Mouse (Mus musculus) cerebellum, adult 2 months (tissue): ENCODE results near the gene Hif1an. TPM values are rescaled to one million over a fixed set of nuclear protein-coding genes. Genes with fewer than 3 reads are reported as not detected.
A peak's percentile ranks its signal among the peaks of the same experiment; 100 is the strongest.

Experiments
- DNase-seq, 2 experiments: peaks; one replicate each; pipeline ENCODE4 v3.0.0; 2021
- H3K27ac ChIP-seq: fragments of 200-500 bp; 2 replicates; pipeline ENCODE4 v1.5.1; 2012; ENCODE audit warnings: low read length, control low read depth, inconsistent platforms; ENCODE audit not compliant: insufficient read depth
- H3K27me3 ChIP-seq: fragments of 200-500 bp; 2 replicates; pipeline ENCODE4 v1.6.1; 2012; ENCODE audit warnings: inconsistent platforms, mild to moderate bottlenecking, low read length, moderate library complexity; ENCODE audit not compliant: control insufficient read depth, insufficient read depth
- H3K4me1 ChIP-seq: fragments of 200-500 bp; 2 replicates; pipeline ENCODE4 v1.6.1; 2011; ENCODE audit warnings: low read length; ENCODE audit not compliant: control insufficient read depth, insufficient read depth
- H3K4me3 ChIP-seq: fragments of 200-500 bp; replicated peaks from 2 replicates; pipeline ENCODE3; 2011; ENCODE audit warnings: mild to moderate bottlenecking, low read depth, low read length, control low read depth; ENCODE audit not compliant: insufficient read depth
- CTCF ChIP-seq: fragments of 200-500 bp; IDR thresholded peaks from 2 replicates; pipeline ENCODE4 v1.5.1; 2011; ENCODE audit warnings: low read depth, mild to moderate bottlenecking, control low read depth, low read length, moderate library complexity, borderline replicate concordance; ENCODE audit not compliant: insufficient read depth
- POLR2A ChIP-seq: fragments of 200-500 bp; IDR thresholded peaks from 2 replicates; pipeline ENCODE4 v1.6.1; 2011; ENCODE audit warnings: low read length, control low read depth, borderline replicate concordance; ENCODE audit not compliant: insufficient read depth
- WGBS: fragments of 180-500 bp; shearing (Covaris S2); methylation state at CpG from one replicate; pipeline ENCODE4 v1.1.7; 2018; 5-methylcytosine and 5-hydroxymethylcytosine counted together
- polyA plus RNA-seq: library from polyadenylated mRNA; depleted of rRNA; stranded (reverse); fragments of >200 nt; gene quantifications from 2 replicates; pipeline ENCODE4 v1.2.3, GENCODE M21; 2012; rRNA removed

The Hif1an gene
- polyA plus RNA-seq, result 26.2 and 26.7 TPM in 2 replicates

GRCm38 (mm10) chr19:44562652-44563206, at the start of gene Hif1an:
TSS of gene Hif1an (plus strand) at chr19:44562850.
- peak within 1 kb of the TSS; percentile 52; the same call in 1 of the 2 replicates for H3K27ac ChIP-seq
- H3K4me3 ChIP-seq, result peak within 1 kb of the TSS; percentile 99
- H3K27me3 ChIP-seq, result no peaks in the 10 kb centered on the region
- WGBS, result under 1% methylated on average over 33 of the region's 33 CpGs
- peak; percentile 95 to 96 for DNase-seq
- TF ChIP-seq POLR2A (peak; percentile 74; the same call in 1 of the 2 replicates), CTCF (peak; percentile 83)
- H3K4me1 ChIP-seq, result peaks cover 3% of the 10 kb centered on the region; the same call in 1 of the 2 replicates

GRCm38 (mm10) chr19:44513054-44513833, 49.4 kb upstream of the Hif1an start:
- TF ChIP-seq POLR2A (no peak), CTCF (no peak)
- no peak for DNase-seq
- WGBS, result 21% methylated on average over 11 of the region's 11 CpGs
- H3K27ac ChIP-seq, result no peak overlapping the region
- no peak overlapping the region for H3K4me3 ChIP-seq
- peaks cover 3% of the 10 kb centered on the region; the same call in 1 of the 2 replicates for H3K4me1 ChIP-seq
- no peaks in the 10 kb centered on the region; the same call in 1 of the 2 replicates for H3K27me3 ChIP-seq

DNA sequence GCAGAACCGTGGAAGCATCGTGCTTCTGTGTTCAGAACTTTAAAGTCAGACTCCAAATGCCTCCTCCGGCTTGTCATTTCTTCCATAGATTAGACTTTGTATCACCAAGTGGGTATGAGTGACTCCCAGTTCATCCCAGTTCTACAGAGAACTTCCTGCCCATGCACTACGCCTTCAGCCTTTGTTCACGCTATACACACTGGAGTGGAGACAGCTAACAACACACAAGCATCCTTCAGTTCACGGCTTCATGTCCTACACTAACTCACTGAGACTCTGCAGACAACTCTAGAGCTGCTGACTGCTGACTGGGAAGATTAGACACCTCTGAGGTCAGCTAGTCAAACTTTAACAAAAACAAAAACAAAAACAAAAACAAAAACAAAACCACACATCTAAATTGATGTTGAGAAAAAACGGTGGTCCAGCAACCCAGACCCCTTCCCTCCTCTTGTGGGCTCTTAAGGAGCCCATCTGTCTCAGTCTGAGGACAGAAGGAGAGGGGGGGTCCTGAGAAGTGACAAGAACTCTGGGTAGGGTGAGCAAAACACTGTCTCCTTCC, 48.6 kb upstream of the Hif1an start:
- WGBS, result 20% methylated on average over 7 of the region's 7 CpGs
- DNase-seq, result no peak
- no peaks in the 10 kb centered on the region; the same call in 1 of the 2 replicates for H3K27me3 ChIP-seq
- no peak overlapping the region for H3K4me3 ChIP-seq
- no peak overlapping the region for H3K27ac ChIP-seq
- TF ChIP-seq POLR2A (no peak), CTCF (no peak)
- peaks cover 3% of the 10 kb centered on the region; the same call in 1 of the 2 replicates for H3K4me1 ChIP-seq

DNA sequence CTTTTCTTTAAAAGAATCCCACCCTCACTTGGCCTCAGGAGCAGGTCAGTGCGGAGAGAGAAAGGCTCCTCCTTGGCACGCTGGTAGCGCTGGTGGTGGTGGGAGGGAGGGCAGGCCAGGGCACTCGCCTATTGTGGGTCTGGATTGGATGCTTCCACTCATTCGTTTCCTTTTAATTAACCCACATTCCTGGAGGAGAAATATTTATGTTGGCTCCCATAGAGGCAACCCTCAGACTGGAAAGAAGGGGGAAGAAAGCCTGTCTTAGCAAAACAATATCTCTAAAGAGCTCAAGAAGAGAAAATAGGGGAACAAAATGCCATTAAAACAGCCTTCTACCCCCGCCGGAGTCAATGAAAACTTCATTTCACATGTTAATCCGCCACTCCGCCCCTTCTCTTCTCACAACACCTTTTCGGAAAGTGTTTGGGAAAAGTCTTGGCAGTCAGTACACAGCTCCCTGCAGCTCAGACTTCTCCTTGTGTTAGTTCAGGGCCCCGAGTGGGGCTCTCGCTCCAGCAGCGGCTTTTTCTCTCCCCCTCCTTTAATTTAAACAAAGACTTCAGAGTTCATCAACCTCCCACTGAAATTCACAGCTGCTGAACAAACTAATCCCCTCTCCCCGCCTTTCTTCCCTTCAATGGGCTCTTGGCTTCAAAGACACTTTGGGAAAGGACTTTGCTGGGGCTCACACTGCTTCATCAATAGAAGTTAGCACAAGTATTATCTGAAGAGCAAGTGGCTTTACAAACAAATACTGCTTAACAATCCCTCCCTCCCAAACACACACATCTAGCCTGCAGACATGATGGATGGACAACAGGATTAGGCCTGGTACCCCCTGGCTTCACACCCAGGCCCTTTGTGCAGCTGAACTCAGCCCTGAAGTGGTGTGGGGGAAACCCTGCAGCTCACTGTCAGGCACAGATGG, 47.9 kb upstream of the Hif1an start:
- WGBS, result 19% methylated on average over 14 of the region's 14 CpGs
- TF ChIP-seq CTCF (no peak), POLR2A (no peak)
- DNase-seq, result no peak
- Histone ChIP-seq H3K27ac (no peak overlapping the region), H3K27me3 (no peaks in the 10 kb centered on the region; the same call in 1 of the 2 replicates), H3K4me1 (peaks cover 3% of the 10 kb centered on the region; the same call in 1 of the 2 replicates), H3K4me3 (no peak overlapping the region)

DNA sequence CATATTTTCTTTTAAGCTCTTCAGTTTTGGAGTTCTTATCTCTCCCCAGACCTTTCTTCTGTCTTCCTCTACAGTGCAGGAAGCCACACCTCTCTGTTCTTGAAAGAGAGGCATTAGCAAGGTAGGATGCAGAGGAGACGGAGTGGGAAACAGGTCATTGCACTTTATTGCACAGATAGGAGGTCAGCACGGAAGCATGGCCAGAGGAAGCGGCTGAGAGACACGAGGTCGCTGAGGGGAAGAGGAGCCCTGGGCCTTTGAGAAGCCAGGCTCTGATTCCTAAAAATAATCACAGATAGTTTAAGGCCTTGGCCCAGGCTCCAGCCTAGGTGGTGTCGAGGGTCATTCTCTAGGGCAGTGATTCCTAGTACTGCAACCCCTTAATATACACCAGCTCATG, 46.9 kb upstream of the Hif1an start:
- no peak for DNase-seq
- Histone ChIP-seq H3K4me3 (no peak overlapping the region), H3K4me1 (peaks cover 3% of the 10 kb centered on the region; the same call in 1 of the 2 replicates), H3K27me3 (no peaks in the 10 kb centered on the region; the same call in 1 of the 2 replicates), H3K27ac (no peak overlapping the region)
- no peak for TF ChIP-seq CTCF
- no peak for TF ChIP-seq POLR2A
- WGBS, result 63% methylated on average over 6 of the region's 6 CpGs

GRCm38 (mm10) chr19:44517996-44518768, 44.5 kb upstream of the Hif1an start:
- H3K4me3 ChIP-seq, result no peak overlapping the region
- H3K27ac ChIP-seq, result no peak overlapping the region
- TF ChIP-seq POLR2A (no peak), CTCF (no peak)
- WGBS, result 55% methylated on average over 12 of the region's 12 CpGs
- no peak for DNase-seq
- no peaks in the 10 kb centered on the region for H3K4me1 ChIP-seq
- no peaks in the 10 kb centered on the region; the same call in 1 of the 2 replicates for H3K27me3 ChIP-seq
